Mouse (Mus musculus) intestine, embryonic 16.5 days (tissue): ENCODE data around the gene Gatm. TPM values are rescaled to one million over a fixed set of nuclear protein-coding genes. Genes with fewer than 3 reads are reported as not detected.

Experiments
- ATAC-seq: fragments of 200-750 bp; cut with Nextera tagmentation; 2 replicates; pipeline ENCODE4 v1.8.0; 2017; ENCODE audit warnings: moderate TSS enrichment, moderate library complexity
- H3K27ac ChIP-seq: fragments of 300-500 bp; sonication (generic); 2 replicates; pipeline ENCODE4 v1.5.1; 2014; ENCODE audit warnings: mild to moderate bottlenecking, low read length
- H3K27me3 ChIP-seq: fragments of 300-500 bp; sonication (generic); replicated peaks from 2 replicates; pipeline ENCODE4 v1.6.1; 2014; ENCODE audit warnings: low read length, control low read depth, mixed read lengths; ENCODE audit not compliant: control insufficient read depth, insufficient read depth
- H3K36me3 ChIP-seq: fragments of 300-500 bp; sonication (generic); 2 replicates; pipeline ENCODE4 v1.6.1; 2014; ENCODE audit warnings: low read length, control low read depth; ENCODE audit not compliant: control insufficient read depth, insufficient read depth
- H3K4me1 ChIP-seq: fragments of 300-500 bp; sonication (generic); 2 replicates; pipeline ENCODE4 v1.6.1; 2014; ENCODE audit warnings: low read length, control low read depth, mixed read lengths; ENCODE audit not compliant: control insufficient read depth, insufficient read depth
- H3K4me2 ChIP-seq: fragments of 300-500 bp; sonication (generic); 2 replicates; pipeline ENCODE4 v1.6.1; 2014; ENCODE audit warnings: low read depth, low read length, control low read depth
- H3K4me3 ChIP-seq: fragments of 300-500 bp; sonication (generic); 2 replicates; pipeline ENCODE4 v1.5.1; 2014; ENCODE audit warnings: mild to moderate bottlenecking, low read length
- H3K9ac ChIP-seq: fragments of 300-500 bp; sonication (generic); 2 replicates; pipeline ENCODE4 v1.6.1; 2014; ENCODE audit warnings: low read depth, low read length
- H3K9me3 ChIP-seq: fragments of 300-500 bp; sonication (generic); 2 replicates; pipeline ENCODE4 v1.6.1; 2016; ENCODE audit warnings: low read length, control low read depth; ENCODE audit not compliant: control insufficient read depth
- WGBS: fragments of 180-500 bp; shearing (Covaris S2); extraction: QIAGEN DNeasy Blood & Tissue Kit; methylation state at CpG from one replicate; pipeline ENCODE4 v1.1.7; 2014; 5-methylcytosine and 5-hydroxymethylcytosine counted together
- polyA plus RNA-seq: library from polyadenylated mRNA; unstranded; fragments of >200 nt; fragmentation: Nextera tagmentation; extraction: Ambion mirVana; gene quantifications from 2 replicates; pipeline ENCODE4 v1.2.1, GENCODE M21; 2015

The Gatm gene
- polyA plus RNA-seq, 1 experiment from 2014 or later, result 22.3 TPM

DNA sequence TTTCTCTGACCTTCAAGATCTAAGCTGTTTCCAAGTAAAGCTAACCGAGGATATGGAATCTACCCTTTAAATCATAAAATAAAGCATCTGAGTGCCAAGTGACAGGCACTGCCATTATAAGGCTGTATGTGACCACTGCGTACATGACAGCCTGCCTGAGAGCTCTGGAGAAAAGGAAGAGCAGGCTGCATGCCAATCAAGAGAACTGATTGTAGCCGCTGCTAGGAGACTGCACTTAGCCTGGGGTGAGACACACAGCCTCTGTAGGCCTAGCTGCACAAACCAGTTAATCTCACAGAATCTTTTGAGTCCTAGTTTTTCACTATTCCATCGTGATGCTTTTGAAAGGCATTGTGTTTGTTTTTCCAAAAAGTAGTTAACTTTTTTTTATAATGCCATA lies 7.6 kb upstream of the Gatm start:
- WGBS, result 56% methylated on average over 4 of the region's 4 CpGs
- Histone ChIP-seq H3K9me3 (no peaks in the 10 kb centered on the region), H3K4me2 (no peak overlapping the region), H3K36me3 (no peaks in the 10 kb centered on the region), H3K27me3 (no peaks in the 10 kb centered on the region), H3K27ac (no peak overlapping the region), H3K9ac (no peak overlapping the region), H3K4me3 (no peak overlapping the region), H3K4me1 (no peaks in the 10 kb centered on the region)
- ATAC-seq, result no peak

DNA sequence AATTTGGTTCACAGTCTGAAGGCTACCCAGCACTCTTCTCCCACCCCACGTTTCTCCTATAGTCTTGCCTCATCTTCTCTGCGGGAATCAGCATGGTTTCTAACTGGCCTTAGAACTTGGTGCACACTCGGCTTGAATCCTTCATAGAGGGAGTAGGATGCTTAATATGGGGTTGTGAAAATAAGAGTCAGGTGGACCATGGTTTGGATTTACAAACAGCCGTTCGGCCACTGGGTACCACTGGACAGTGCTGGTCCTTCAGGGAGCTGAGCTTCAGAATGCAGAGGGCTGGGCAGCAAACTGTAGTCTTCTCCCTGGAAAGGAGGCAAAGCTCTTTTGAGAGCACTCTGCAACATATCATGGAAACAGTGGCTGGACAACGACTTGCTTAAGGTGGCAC lies 6.7 kb upstream of the Gatm start:
- no peak for ATAC-seq
- Histone ChIP-seq H3K9me3 (no peaks in the 10 kb centered on the region), H3K4me2 (no peak overlapping the region), H3K27ac (no peak overlapping the region), H3K27me3 (no peaks in the 10 kb centered on the region), H3K4me1 (no peaks in the 10 kb centered on the region), H3K36me3 (no peaks in the 10 kb centered on the region), H3K9ac (no peak overlapping the region), H3K4me3 (no peak overlapping the region)
- WGBS, result 81% methylated on average over 6 of the region's 6 CpGs

GRCm38 (mm10) chr2:122616237-122616636 lies 5.1 kb upstream of the Gatm start:
- no peaks in the 10 kb centered on the region for H3K36me3 ChIP-seq
- H3K9me3 ChIP-seq, result no peaks in the 10 kb centered on the region
- no peaks in the 10 kb centered on the region for H3K27me3 ChIP-seq
- 68% methylated on average over 6 of the region's 6 CpGs for WGBS
- no peak for ATAC-seq
- no peak overlapping the region for H3K4me3 ChIP-seq
- H3K27ac ChIP-seq, result no peak overlapping the region
- H3K9ac ChIP-seq, result no peak overlapping the region
- H3K4me1 ChIP-seq, result peaks cover 2% of the 10 kb centered on the region; the same call in 1 of the 2 replicates
- no peak overlapping the region for H3K4me2 ChIP-seq

DNA sequence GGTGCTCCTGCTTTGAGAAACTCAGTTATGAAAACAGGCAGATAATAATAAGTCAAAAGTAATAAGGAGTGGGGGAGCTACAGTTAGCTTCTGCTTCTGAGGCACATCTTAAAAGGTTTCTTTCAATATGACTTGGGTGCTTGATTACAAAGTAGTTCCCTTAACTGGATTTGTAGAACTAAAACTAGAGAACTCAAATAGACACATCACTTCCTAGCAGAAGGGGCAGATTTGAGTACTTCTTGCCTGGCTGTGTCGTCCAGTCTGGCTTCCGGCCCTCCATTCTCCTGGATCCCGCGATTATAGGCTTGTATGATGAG lies 511 bp upstream of the Gatm start:
- peak overlapping the region; percentile 67 for H3K9ac ChIP-seq
- 83% methylated on average over 4 of the region's 4 CpGs for WGBS
- peaks cover 9% of the 10 kb centered on the region for H3K4me1 ChIP-seq
- H3K27me3 ChIP-seq, result 0 out of 2 replicates have a peak, but pooled peaks cover 4% of the 10 kb centered on the region
- ATAC-seq, result no peak
- H3K4me3 ChIP-seq, result peak overlapping the region; percentile 58
- peak overlapping the region; percentile 97 for H3K4me2 ChIP-seq
- H3K36me3 ChIP-seq, result no peaks in the 10 kb centered on the region
- H3K27ac ChIP-seq, result no peak overlapping the region
- no peaks in the 10 kb centered on the region for H3K9me3 ChIP-seq

DNA sequence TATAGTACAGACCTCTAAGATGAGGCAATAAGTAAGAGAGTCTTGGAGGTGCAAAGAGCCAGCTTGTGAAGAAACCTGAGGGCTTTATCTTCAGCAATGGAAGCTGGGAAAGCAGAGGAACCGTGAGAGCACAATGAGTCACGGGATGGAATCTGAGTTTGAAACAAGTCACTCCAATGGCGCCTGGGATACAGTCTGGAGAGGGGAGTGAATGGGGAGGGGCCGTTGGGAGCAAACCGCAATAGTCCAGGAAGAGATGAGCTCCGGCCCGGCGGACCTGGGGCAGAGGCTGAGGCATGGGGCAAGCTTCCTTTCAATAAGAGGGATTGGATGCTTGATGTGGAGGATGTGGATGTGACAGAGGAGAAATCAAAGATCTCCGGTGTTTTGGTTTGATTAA lies 2.3 kb downstream of the Gatm start:
- H3K27me3 ChIP-seq, result 0 out of 2 replicates have a peak, but pooled peaks cover 4% of the 10 kb centered on the region
- WGBS, result 78% methylated on average over 9 of the region's 9 CpGs
- no peak overlapping the region for H3K9ac ChIP-seq
- no peak overlapping the region for H3K4me3 ChIP-seq
- no peak for ATAC-seq
- peaks cover 9% of the 10 kb centered on the region for H3K4me1 ChIP-seq
- H3K27ac ChIP-seq, result no peak overlapping the region
- no peaks in the 10 kb centered on the region for H3K36me3 ChIP-seq
- H3K9me3 ChIP-seq, result no peaks in the 10 kb centered on the region
- no peak overlapping the region for H3K4me2 ChIP-seq

DNA sequence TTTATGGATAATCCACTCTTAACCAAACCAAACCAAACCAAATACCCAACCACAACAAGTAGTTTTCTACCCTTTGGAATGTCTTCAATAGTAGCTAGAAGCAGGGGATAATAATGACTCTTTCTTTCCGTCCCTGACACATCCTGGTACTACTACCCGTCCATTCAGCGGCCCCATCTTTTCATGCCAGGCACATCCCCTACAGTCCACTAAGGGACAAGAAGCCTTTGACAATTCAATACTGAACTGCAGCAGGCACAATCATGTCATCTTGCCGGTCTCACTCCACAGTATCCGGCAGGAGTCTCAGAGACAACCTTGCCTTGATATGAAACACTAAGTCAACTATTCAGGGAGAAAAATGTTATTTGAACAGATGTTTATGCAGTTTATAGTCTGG lies 5.3 kb downstream of the Gatm start:
- Histone ChIP-seq H3K9ac (no peak overlapping the region), H3K4me2 (no peak overlapping the region), H3K9me3 (no peaks in the 10 kb centered on the region), H3K4me3 (no peak overlapping the region), H3K27me3 (0 out of 2 replicates have a peak, but pooled peaks cover 3% of the 10 kb centered on the region), H3K36me3 (no peaks in the 10 kb centered on the region), H3K4me1 (peaks cover 3% of the 10 kb centered on the region; the same call in 1 of the 2 replicates), H3K27ac (no peak overlapping the region)
- ATAC-seq, result no peak
- 80% methylated on average over 5 of the region's 5 CpGs for WGBS

DNA sequence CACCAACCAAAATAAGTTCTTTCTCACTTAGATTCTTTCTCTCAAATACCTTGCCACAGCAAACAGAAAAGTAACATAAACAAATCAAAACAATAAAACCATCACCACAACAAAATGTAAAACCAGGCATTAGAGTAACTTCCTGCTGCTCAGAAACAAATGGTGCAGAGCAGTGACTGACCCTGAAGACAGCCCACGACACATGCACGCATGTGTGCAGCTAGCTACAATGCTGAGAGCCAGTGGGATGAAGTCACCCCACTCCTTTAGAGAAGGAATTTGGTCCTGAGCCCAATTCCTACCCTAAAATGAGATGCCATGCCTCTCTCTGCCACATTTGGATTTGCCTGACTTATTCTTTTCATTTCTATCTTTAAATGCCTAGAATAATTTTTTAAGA lies 9.7 kb downstream of the Gatm start:
- 78% methylated on average over 2 of the region's 2 CpGs for WGBS
- Histone ChIP-seq H3K9ac (no peak overlapping the region), H3K27ac (no peak overlapping the region), H3K4me2 (no peak overlapping the region), H3K36me3 (no peaks in the 10 kb centered on the region), H3K9me3 (no peaks in the 10 kb centered on the region), H3K27me3 (no peaks in the 10 kb centered on the region), H3K4me3 (no peak overlapping the region), H3K4me1 (no peaks in the 10 kb centered on the region)
- ATAC-seq, result no peak

- H3K27ac ChIP-seq, result no peak overlapping the region
- no peaks in the 10 kb centered on the region for H3K4me1 ChIP-seq
- no peak overlapping the region for H3K9ac ChIP-seq
- no peaks in the 10 kb centered on the region for H3K9me3 ChIP-seq
- no peak overlapping the region for H3K4me2 ChIP-seq
- WGBS, result 77% methylated on average over 2 of the region's 2 CpGs
- no peaks in the 10 kb centered on the region for H3K27me3 ChIP-seq
- no peaks in the 10 kb centered on the region for H3K36me3 ChIP-seq
- no peak overlapping the region for H3K4me3 ChIP-seq
- ATAC-seq, result no peak
Observed at GRCm38 (mm10) chr2:122599736-122600135, 11.4 kb downstream of the Gatm start.

DNA sequence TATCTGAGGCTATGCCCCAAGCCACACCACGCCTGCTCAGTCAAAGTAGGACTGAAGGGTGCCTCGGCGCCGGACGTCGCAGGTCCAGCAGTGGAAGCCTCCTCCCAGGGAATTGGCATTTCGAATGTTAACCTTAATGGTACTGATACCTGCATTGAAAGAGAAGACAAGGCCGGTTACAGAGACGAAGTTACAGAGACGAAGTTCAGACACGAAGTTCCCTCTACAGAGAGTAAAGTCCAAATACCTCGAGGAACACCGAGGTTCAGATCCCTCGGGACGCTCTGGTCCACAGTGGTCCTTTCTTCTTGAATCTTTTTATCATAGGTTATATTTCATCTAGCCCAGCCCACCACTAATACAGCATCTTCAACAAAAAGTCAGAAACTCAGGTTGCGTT lies 15.6 kb downstream of the Gatm start:
- no peak overlapping the region for H3K27ac ChIP-seq
- no peak overlapping the region for H3K9ac ChIP-seq
- no peak overlapping the region for H3K4me2 ChIP-seq
- H3K4me1 ChIP-seq, result no peaks in the 10 kb centered on the region
- no peaks in the 10 kb centered on the region for H3K9me3 ChIP-seq
- H3K27me3 ChIP-seq, result no peaks in the 10 kb centered on the region
- no peak for ATAC-seq
- H3K4me3 ChIP-seq, result no peak overlapping the region
- no peaks in the 10 kb centered on the region for H3K36me3 ChIP-seq
- 91% methylated on average over 16 of the region's 16 CpGs for WGBS

GRCm38 (mm10) chr2:122591213-122591612 lies 19.9 kb downstream of the Gatm start:
- no peak overlapping the region for H3K9ac ChIP-seq
- no peaks in the 10 kb centered on the region for H3K36me3 ChIP-seq
- no peak for ATAC-seq
- 42% methylated on average over 2 of the region's 2 CpGs for WGBS
- no peaks in the 10 kb centered on the region for H3K9me3 ChIP-seq
- H3K4me1 ChIP-seq, result peaks cover 1% of the 10 kb centered on the region; the same call in 1 of the 2 replicates
- H3K27ac ChIP-seq, result no peak overlapping the region
- H3K4me2 ChIP-seq, result no peak overlapping the region
- no peak overlapping the region for H3K4me3 ChIP-seq
- H3K27me3 ChIP-seq, result no peaks in the 10 kb centered on the region
